Mouse (Mus musculus) liver, adult 2 months (tissue): Measurements from ENCODE around the gene Tnfaip8l3.

ENCODE experiments used
- CTCF ChIP-seq: fragments of 200-500 bp; IDR thresholded peaks from 2 replicates; pipeline ENCODE4 v1.5.1; 2011; ENCODE audit warnings: low read depth, low read length, control low read depth
- POLR2A ChIP-seq: fragments of 200-500 bp; IDR thresholded peaks from 2 replicates; pipeline ENCODE4 v1.6.1; 2011; ENCODE audit warnings: low read length, control low read depth; ENCODE audit not compliant: insufficient read depth; ENCODE audit errors: extremely low read depth

- no peak for TF ChIP-seq CTCF
- no peak for TF ChIP-seq POLR2A
Observed at GRCm38 (mm10) chr9:53986972-53987371, 81.2 kb downstream of the Tnfaip8l3 start.
